Mouse (Mus musculus) kidney, adult 2 months (tissue): ENCODE measurements around the gene Wbp2nl.

ENCODE experiments used
- CTCF ChIP-seq: fragments of 200-500 bp; conservative IDR thresholded peaks from 2 replicates; pipeline ENCODE4 v1.5.1; 2011; ENCODE audit warnings: low read depth, mild to moderate bottlenecking, control low read depth, low read length, moderate library complexity, mixed read lengths; ENCODE audit not compliant: insufficient read depth, insufficient read length
- POLR2A ChIP-seq: fragments of 200-500 bp; IDR thresholded peaks from one replicate; pipeline ENCODE4 v1.6.1; 2011; ENCODE audit warnings: low read depth, low read length, control low read depth

GRCm38 (mm10) chr15:82252097-82252496 is 46.7 kb upstream of the Wbp2nl start, which contains the start of gene 1500009C09Rik:
- no peak for TF ChIP-seq POLR2A
- no peak for TF ChIP-seq CTCF
